Mouse (Mus musculus): Measurements from ENCODE around the gene Tuba1c. TPM values are rescaled to one million over a fixed set of nuclear protein-coding genes. Genes with fewer than 3 reads are reported as not detected.

Gene Tuba1c
- polyA plus RNA-seq, 1 experiment from 2014 or later: 133 TPM

- no peak for ATAC-seq (ENCODE audit: low read depth)
- Histone ChIP-seq H3K27me3 (replicated peaks; ENCODE audit: control insufficient read depth, insufficient read depth, low read length) (no peaks in the 10 kb centered on the region), H3K4me1 (ENCODE audit: control insufficient read depth, insufficient read depth, low read length) (peaks cover 25% of the 10 kb centered on the region), H3K9me3 (ENCODE audit: control insufficient read depth, low read length) (no peaks in the 10 kb centered on the region), H3K27ac (replicated peaks; ENCODE audit: low read depth, low read length) (no peak overlapping the region), H3K4me3 (ENCODE audit: low read depth, low read length) (peak overlapping the region; percentile 58), H3K4me2 (ENCODE audit: low read depth, low read length) (peak overlapping the region; percentile 80), H3K36me3 (ENCODE audit: control insufficient read depth, insufficient read depth, low read length) (peaks cover 19% of the 10 kb centered on the region), H3K9ac (ENCODE audit: low read depth, low read length) (0 out of 2 replicates have a peak overlapping the region, but pooled peaks have one; percentile 25)
- 83% methylated on average over 4 of the region's 4 CpGs for WGBS
- DNase-seq (ENCODE audit: low spot score): no peak
These were observed 1.6 kb downstream of the Tuba1c start for GRCm38 (mm10) chr15:99031388-99031675.

- H3K4me2 ChIP-seq (ENCODE audit: low read depth, low read length): peak overlapping the region; percentile 80
- ATAC-seq (ENCODE audit: low read depth) (no peak), DNase-seq (ENCODE audit: low spot score) (no peak)
- 66% methylated on average over 9 of the region's 9 CpGs for WGBS
- peaks cover 25% of the 10 kb centered on the region for H3K36me3 ChIP-seq (ENCODE audit: control insufficient read depth, insufficient read depth, low read length)
- H3K9ac ChIP-seq (ENCODE audit: low read depth, low read length): no peak overlapping the region
- no peaks in the 10 kb centered on the region for H3K9me3 ChIP-seq (ENCODE audit: control insufficient read depth, low read length)
- no peaks in the 10 kb centered on the region for H3K27me3 ChIP-seq (replicated peaks; ENCODE audit: control insufficient read depth, insufficient read depth, low read length)
- H3K27ac ChIP-seq (replicated peaks; ENCODE audit: low read depth, low read length): no peak overlapping the region
- peak overlapping the region; percentile 58 for H3K4me3 ChIP-seq (ENCODE audit: low read depth, low read length)
- H3K4me1 ChIP-seq (ENCODE audit: control insufficient read depth, insufficient read depth, low read length): peaks cover 25% of the 10 kb centered on the region
These were observed 2.5 kb downstream of the Tuba1c start for GRCm38 (mm10) chr15:99032041-99032725.

GRCm38 (mm10) chr15:99032726-99033250 lies 3.1 kb downstream of the Tuba1c start:
- no peak overlapping the region for H3K27ac ChIP-seq (replicated peaks; ENCODE audit: low read depth, low read length)

GRCm38 (mm10) chr15:99033498-99034270 lies 4.0 kb downstream of the Tuba1c start:
- Histone ChIP-seq H3K4me1 (ENCODE audit: control insufficient read depth, insufficient read depth, low read length) (peaks cover 25% of the 10 kb centered on the region), H3K36me3 (ENCODE audit: control insufficient read depth, insufficient read depth, low read length) (peaks cover 32% of the 10 kb centered on the region), H3K27ac (replicated peaks; ENCODE audit: low read depth, low read length) (no peak overlapping the region), H3K9ac (ENCODE audit: low read depth, low read length) (no peak overlapping the region), H3K4me3 (ENCODE audit: low read depth, low read length) (no peak overlapping the region), H3K27me3 (replicated peaks; ENCODE audit: control insufficient read depth, insufficient read depth, low read length) (no peaks in the 10 kb centered on the region), H3K4me2 (ENCODE audit: low read depth, low read length) (no peak overlapping the region), H3K9me3 (ENCODE audit: control insufficient read depth, low read length) (no peaks in the 10 kb centered on the region)
- ATAC-seq (ENCODE audit: low read depth): no peak
- no peak for DNase-seq (ENCODE audit: low spot score)
- WGBS: 93% methylated on average over 7 of the region's 7 CpGs

More at GRCm38 (mm10) chr15:99032726-99033250, 3.1 kb downstream of the Tuba1c start:
- Histone ChIP-seq H3K4me1 (ENCODE audit: control insufficient read depth, insufficient read depth, low read length) (peaks cover 25% of the 10 kb centered on the region), H3K9me3 (ENCODE audit: control insufficient read depth, low read length) (no peaks in the 10 kb centered on the region), H3K36me3 (ENCODE audit: control insufficient read depth, insufficient read depth, low read length) (peaks cover 25% of the 10 kb centered on the region), H3K27me3 (replicated peaks; ENCODE audit: control insufficient read depth, insufficient read depth, low read length) (no peaks in the 10 kb centered on the region), H3K4me3 (ENCODE audit: low read depth, low read length) (peak overlapping the region; percentile 58), H3K9ac (ENCODE audit: low read depth, low read length) (no peak overlapping the region), H3K4me2 (ENCODE audit: low read depth, low read length) (peak overlapping the region; percentile 80)
- 70% methylated on average over 7 of the region's 7 CpGs for WGBS
- DNase-seq (ENCODE audit: low spot score): no peak
- no peak for ATAC-seq (ENCODE audit: low read depth)

- DNase-seq (ENCODE audit: low spot score): no peak
- ATAC-seq (ENCODE audit: low read depth): no peak
- peaks cover 34% of the 10 kb centered on the region for H3K36me3 ChIP-seq (ENCODE audit: control insufficient read depth, insufficient read depth, low read length)
- WGBS: 83% methylated on average over 4 of the region's 4 CpGs
- H3K4me1 ChIP-seq (ENCODE audit: control insufficient read depth, insufficient read depth, low read length): peaks cover 20% of the 10 kb centered on the region
- no peak overlapping the region for H3K4me3 ChIP-seq (ENCODE audit: low read depth, low read length)
- H3K9me3 ChIP-seq (ENCODE audit: control insufficient read depth, low read length): no peaks in the 10 kb centered on the region
- H3K4me2 ChIP-seq (ENCODE audit: low read depth, low read length): no peak overlapping the region
- no peak overlapping the region for H3K27ac ChIP-seq (replicated peaks; ENCODE audit: low read depth, low read length)
- H3K9ac ChIP-seq (ENCODE audit: low read depth, low read length): no peak overlapping the region
- H3K27me3 ChIP-seq (replicated peaks; ENCODE audit: control insufficient read depth, insufficient read depth, low read length): no peaks in the 10 kb centered on the region
These were observed 5.7 kb downstream of the Tuba1c start for GRCm38 (mm10) chr15:99035431-99035830.

GRCm38 (mm10) chr15:99036249-99036905 lies 6.7 kb downstream of the Tuba1c start:
- 89% methylated on average over 8 of the region's 8 CpGs for WGBS
- no peak for ATAC-seq (ENCODE audit: low read depth)

GRCm38 (mm10) chr15:99038025-99038424 lies 8.3 kb downstream of the Tuba1c start:
- H3K9ac ChIP-seq (ENCODE audit: low read depth, low read length): no peak overlapping the region
- 89% methylated on average over 1 of the region's 1 CpGs for WGBS
- ATAC-seq (ENCODE audit: low read depth): no peak

More at GRCm38 (mm10) chr15:99036249-99036905, 6.7 kb downstream of the Tuba1c start:
- Histone ChIP-seq H3K9ac (ENCODE audit: low read depth, low read length) (no peak overlapping the region), H3K4me3 (ENCODE audit: low read depth, low read length) (no peak overlapping the region), H3K9me3 (ENCODE audit: control insufficient read depth, low read length) (no peaks in the 10 kb centered on the region), H3K4me2 (ENCODE audit: low read depth, low read length) (no peak overlapping the region), H3K36me3 (ENCODE audit: control insufficient read depth, insufficient read depth, low read length) (peaks cover 34% of the 10 kb centered on the region), H3K4me1 (ENCODE audit: control insufficient read depth, insufficient read depth, low read length) (peaks cover 13% of the 10 kb centered on the region), H3K27me3 (replicated peaks; ENCODE audit: control insufficient read depth, insufficient read depth, low read length) (no peaks in the 10 kb centered on the region), H3K27ac (replicated peaks; ENCODE audit: low read depth, low read length) (no peak overlapping the region)
- DNase-seq (ENCODE audit: low spot score): no peak

GRCm38 (mm10) chr15:99038797-99039196 lies 9.1 kb downstream of the Tuba1c start:
- Histone ChIP-seq H3K4me1 (ENCODE audit: control insufficient read depth, insufficient read depth, low read length) (no peaks in the 10 kb centered on the region), H3K9ac (ENCODE audit: low read depth, low read length) (no peak overlapping the region), H3K27me3 (replicated peaks; ENCODE audit: control insufficient read depth, insufficient read depth, low read length) (no peaks in the 10 kb centered on the region), H3K4me2 (ENCODE audit: low read depth, low read length) (no peak overlapping the region), H3K27ac (replicated peaks; ENCODE audit: low read depth, low read length) (no peak overlapping the region), H3K36me3 (ENCODE audit: control insufficient read depth, insufficient read depth, low read length) (peaks cover 34% of the 10 kb centered on the region), H3K4me3 (ENCODE audit: low read depth, low read length) (no peak overlapping the region), H3K9me3 (ENCODE audit: control insufficient read depth, low read length) (no peaks in the 10 kb centered on the region)
- DNase-seq (ENCODE audit: low spot score) (no peak), ATAC-seq (ENCODE audit: low read depth) (no peak)
- 91% methylated on average over 5 of the region's 5 CpGs for WGBS

More at GRCm38 (mm10) chr15:99038025-99038424, 8.3 kb downstream of the Tuba1c start:
- Histone ChIP-seq H3K9me3 (ENCODE audit: control insufficient read depth, low read length) (no peaks in the 10 kb centered on the region), H3K4me3 (ENCODE audit: low read depth, low read length) (no peak overlapping the region), H3K36me3 (ENCODE audit: control insufficient read depth, insufficient read depth, low read length) (peaks cover 34% of the 10 kb centered on the region), H3K27me3 (replicated peaks; ENCODE audit: control insufficient read depth, insufficient read depth, low read length) (no peaks in the 10 kb centered on the region), H3K4me2 (ENCODE audit: low read depth, low read length) (no peak overlapping the region), H3K27ac (replicated peaks; ENCODE audit: low read depth, low read length) (no peak overlapping the region), H3K4me1 (ENCODE audit: control insufficient read depth, insufficient read depth, low read length) (no peaks in the 10 kb centered on the region)
- no peak for DNase-seq (ENCODE audit: low spot score)
